8 mouse cellular contexts compared by ENCODE assay signal in the genomic region with DNA sequence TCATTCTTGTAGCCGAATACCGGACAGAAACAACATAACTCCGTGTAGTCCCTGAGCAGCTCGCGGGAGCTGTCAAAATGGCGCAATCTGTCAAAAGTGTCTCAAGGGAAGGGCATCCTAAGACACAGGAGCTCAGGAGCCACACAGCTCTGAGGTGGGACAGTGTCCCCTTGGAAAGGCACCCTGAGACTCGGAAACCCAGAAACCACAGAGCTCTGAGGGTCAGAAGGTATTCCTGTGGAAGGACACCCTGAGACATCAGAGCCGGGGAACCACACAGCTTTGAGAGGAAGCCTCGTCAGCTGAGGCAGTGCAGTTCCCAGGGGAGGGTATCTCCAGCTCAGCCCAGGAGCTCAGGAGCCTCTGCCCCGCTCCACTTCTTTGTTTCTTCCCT. TPM values are rescaled to one million over a fixed set of nuclear protein-coding genes. Genes with fewer than 3 reads are reported as not detected.
A peak's percentile ranks its signal among the peaks of the same experiment; 100 is the strongest.
DNase-seq lines count a peak whose midpoint lies in the region; ATAC-seq and TF ChIP-seq lines count a peak whose summit lies in the region.

No protein-coding gene starts in this region.

- no peaks in the 10 kb centered on the region for H3K9me3 ChIP-seq in embryonic facial prominence, embryonic 11.5 days (replicated peaks; ENCODE audit: control insufficient read depth, low read length)
- H3K9me3 ChIP-seq in liver, postnatal 0 days (ENCODE audit: low read length) = no peaks in the 10 kb centered on the region

- 7% methylated on average over 10 of the region's 10 CpGs for whole genome bisulfite sequencing in embryonic facial prominence, embryonic 11.5 days
- 1% methylated on average over 10 of the region's 10 CpGs for WGBS in liver, postnatal 0 days (ENCODE audit: insufficient replicate concordance)

- no peaks in the 10 kb centered on the region for H3K36me3 ChIP-seq in embryonic facial prominence, embryonic 11.5 days (replicated peaks; ENCODE audit: control insufficient read depth, insufficient read depth, low read depth, low read length)
- H3K36me3 ChIP-seq in liver, postnatal 0 days (replicated peaks; ENCODE audit: insufficient read depth, low read length) = peaks cover 8% of the 10 kb centered on the region; the same call in 1 of the 2 replicates
- H3K36me3 ChIP-seq in splenic B cell, adult 2 months (ENCODE audit: control insufficient read depth, insufficient read depth, low read length, poor library complexity, severe bottlenecking) = no peaks in the 10 kb centered on the region

- H3K27ac ChIP-seq in embryonic facial prominence, embryonic 11.5 days (replicated peaks; ENCODE audit: low read depth, low read length) = peak overlapping the region; percentile 72
- H3K27ac ChIP-seq in liver, postnatal 0 days (ENCODE audit: low read depth) = peak overlapping the region; percentile 93

- TF ChIP-seq EP300 in liver, postnatal 0 days (IDR thresholded peaks at IDR 0.05; ENCODE audit: low read depth) = no peak

- no peak for TF ChIP-seq CTCF in liver, postnatal 0 days (IDR thresholded peaks at IDR 0.05; ENCODE audit: low read depth)

- no peaks in the 10 kb centered on the region; the same call in 1 of the 2 replicates for H3K4me1 ChIP-seq in embryonic facial prominence, embryonic 11.5 days (ENCODE audit: control insufficient read depth, insufficient read depth, low read length)
- peaks cover 11% of the 10 kb centered on the region for H3K4me1 ChIP-seq in liver, postnatal 0 days (ENCODE audit: insufficient read depth)

- peak overlapping the region; percentile 80 for H3K4me3 ChIP-seq in embryonic facial prominence, embryonic 11.5 days (ENCODE audit: low read depth, low read length)
- H3K4me3 ChIP-seq in liver, postnatal 0 days (ENCODE audit: low read depth, low read length) = peak overlapping the region; percentile 80

- peak overlapping the region; percentile 58 for H3K9ac ChIP-seq in embryonic facial prominence, embryonic 11.5 days (replicated peaks; ENCODE audit: low read length)
- H3K9ac ChIP-seq in liver, postnatal 0 days (replicated peaks) = peak overlapping the region; percentile 85

- H3K27me3 ChIP-seq in embryonic facial prominence, embryonic 11.5 days (ENCODE audit: control insufficient read depth, insufficient read depth, low read length) = no peaks in the 10 kb centered on the region
- 0 out of 2 replicates have a peak, but pooled peaks cover 3% of the 10 kb centered on the region for H3K27me3 ChIP-seq in liver, postnatal 0 days (ENCODE audit: insufficient read depth, low read length)
- H3K27me3 ChIP-seq in splenic B cell, adult 2 months (ENCODE audit: control insufficient read depth, insufficient read depth, low read length, poor library complexity, severe bottlenecking) = no peaks in the 10 kb centered on the region; the same call in 1 of the 2 replicates

- DNase-seq in frontal cortex, postnatal 10 days (ENCODE audit: low spot score in 2 of 2) = no peak
- DNase-seq in embryonic facial prominence, embryonic 11.5 days (ENCODE audit: low spot score) = peak; percentile 27
- no peak for DNase-seq in liver, postnatal 0 days
- peak; percentile 74 for DNase-seq in splenic B cell, adult 2 months (ENCODE audit: low read depth, low spot score)
- DNase-seq in cerebellum, adult 11-12 months = no peak

- peak; percentile 58 for ATAC-seq in frontal cortex, adult (ENCODE audit: low TSS enrichment)
- peak; percentile 13 for ATAC-seq in CD4-positive, CD25-positive, alpha-beta regulatory T cell, adult 4 months
- peak; percentile 30 for ATAC-seq in embryonic facial prominence, embryonic 11.5 days (replicated peaks; ENCODE audit: insufficient number of reproducible peaks, low FRiP score, low TSS enrichment, low read depth)
- ATAC-seq in hematopoietic stem cell, adult 5-6 weeks (replicated peaks in 1 of 2; ENCODE audit: insufficient read depth in 1 of 2, low FRiP score in 2 of 2, low TSS enrichment in 1 of 2, low read depth in 1 of 2, poor library complexity in 2 of 2, severe bottlenecking in 2 of 2) = peak; percentile 36 to 42
- peak; percentile 26 for ATAC-seq in liver, postnatal 0 days

- H3K4me2 ChIP-seq in embryonic facial prominence, embryonic 11.5 days (ENCODE audit: low read depth, low read length) = peak overlapping the region; percentile 62
- peak overlapping the region; percentile 89 for H3K4me2 ChIP-seq in liver, postnatal 0 days (ENCODE audit: low read depth, low read length)

RNA-seq across cellular contexts. Expression of a gene that starts 0.6 kb away (rescaled TPM):
- 1 to 10 TPM; 3.7 to 8.0 TPM for polyA plus RNA-seq in CD4-positive, CD25-positive, alpha-beta regulatory T cell, adult 4 months (2017; shearing (Covaris generic))
- 101 and 111 TPM in 2 replicates for polyA plus RNA-seq in embryonic facial prominence, embryonic 11.5 days (2014; fragmentation: Nextera tagmentation; extraction: Ambion mirVana)
- 39.3 and 48.3 TPM in 2 replicates for total RNA-seq in hematopoietic stem cell, adult 5-6 weeks (2017)
- polyA plus RNA-seq in liver, postnatal 0 days (2015; fragmentation: Nextera tagmentation; extraction: Ambion mirVana) = 12.3 and 13.2 TPM in 2 replicates

RNA-seq across cellular contexts. Expression of a gene that starts 12.2 kb away (rescaled TPM):
- polyA plus RNA-seq in CD4-positive, CD25-positive, alpha-beta regulatory T cell, adult 4 months (2017; shearing (Covaris generic)) = not detected
- polyA plus RNA-seq in embryonic facial prominence, embryonic 11.5 days (2014; fragmentation: Nextera tagmentation; extraction: Ambion mirVana) = 0.13 TPM in 1 of 2 replicates, not detected in the other
- not detected in 2 replicates for total RNA-seq in hematopoietic stem cell, adult 5-6 weeks (2017)
- polyA plus RNA-seq in liver, postnatal 0 days (2015; fragmentation: Nextera tagmentation; extraction: Ambion mirVana) = 4.8 and 6.3 TPM in 2 replicates

Comparison
In these comparisons a context has a peak if more than half of its experiments do, and no peak if none do; other contexts are left out.
1. DNase-seq: peak in embryonic facial prominence, embryonic 11.5 days (single experiment) and splenic B cell, adult 2 months (single experiment); none in frontal cortex, postnatal 10 days (0 of 2), liver, postnatal 0 days (single experiment) and cerebellum, adult 11-12 months (single experiment).
2. Peak in every context shown above with its lines, with median percentiles within 50 percentile points of each other: ATAC-seq.